Mouse (Mus musculus) kidney, adult 2 months (tissue): Measurements from ENCODE around the gene Trim43a. TPM values are rescaled to one million over a fixed set of nuclear protein-coding genes. Genes with fewer than 3 reads are reported as not detected.
"Not testable (repeated sequence)": the region's sequence is repeated elsewhere in the genome, so short reads cannot be mapped to it uniquely, and the experiment has no call there.

Experiments
- DNase-seq: peaks from one replicate; pipeline ENCODE4 v3.0.0; 2021
- H3K27ac ChIP-seq: fragments of 200-500 bp; 2 replicates; pipeline ENCODE4 v1.5.1; 2012; ENCODE audit warnings: low read depth, low read length, control low read depth, inconsistent platforms; ENCODE audit not compliant: insufficient read depth
- H3K27me3 ChIP-seq: fragments of 200-500 bp; replicated peaks from 2 replicates; pipeline ENCODE4 v1.6.1; 2012; ENCODE audit warnings: mild to moderate bottlenecking, moderate library complexity, low read length, inconsistent platforms; ENCODE audit not compliant: control insufficient read depth, insufficient read depth
- H3K36me3 ChIP-seq: fragments of 200-500 bp; 2 replicates; pipeline ENCODE4 v1.6.1; 2012; ENCODE audit warnings: mild to moderate bottlenecking, moderate library complexity, low read length, inconsistent platforms; ENCODE audit not compliant: control insufficient read depth, insufficient read depth
- H3K4me1 ChIP-seq: fragments of 200-500 bp; 2 replicates; pipeline ENCODE4 v1.6.1; 2011; ENCODE audit warnings: low read length; ENCODE audit not compliant: control insufficient read depth, insufficient read depth
- H3K4me3 ChIP-seq: fragments of 200-500 bp; 2 replicates; pipeline ENCODE4 v1.5.1; 2011; ENCODE audit warnings: mild to moderate bottlenecking, low read depth, low read length, control low read depth; ENCODE audit not compliant: insufficient read depth
- WGBS: fragments of 180-500 bp; shearing (Covaris S2); methylation state at CpG from one replicate; pipeline ENCODE4 v1.1.7; 2018; 5-methylcytosine and 5-hydroxymethylcytosine counted together
- polyA plus RNA-seq: library from polyadenylated mRNA; depleted of rRNA; stranded (reverse); fragments of >200 nt; gene quantifications from 2 replicates; pipeline ENCODE4 v1.2.3, GENCODE M21; 2012; rRNA removed

The Trim43a gene
- polyA plus RNA-seq, 1 experiment: not detected

DNA sequence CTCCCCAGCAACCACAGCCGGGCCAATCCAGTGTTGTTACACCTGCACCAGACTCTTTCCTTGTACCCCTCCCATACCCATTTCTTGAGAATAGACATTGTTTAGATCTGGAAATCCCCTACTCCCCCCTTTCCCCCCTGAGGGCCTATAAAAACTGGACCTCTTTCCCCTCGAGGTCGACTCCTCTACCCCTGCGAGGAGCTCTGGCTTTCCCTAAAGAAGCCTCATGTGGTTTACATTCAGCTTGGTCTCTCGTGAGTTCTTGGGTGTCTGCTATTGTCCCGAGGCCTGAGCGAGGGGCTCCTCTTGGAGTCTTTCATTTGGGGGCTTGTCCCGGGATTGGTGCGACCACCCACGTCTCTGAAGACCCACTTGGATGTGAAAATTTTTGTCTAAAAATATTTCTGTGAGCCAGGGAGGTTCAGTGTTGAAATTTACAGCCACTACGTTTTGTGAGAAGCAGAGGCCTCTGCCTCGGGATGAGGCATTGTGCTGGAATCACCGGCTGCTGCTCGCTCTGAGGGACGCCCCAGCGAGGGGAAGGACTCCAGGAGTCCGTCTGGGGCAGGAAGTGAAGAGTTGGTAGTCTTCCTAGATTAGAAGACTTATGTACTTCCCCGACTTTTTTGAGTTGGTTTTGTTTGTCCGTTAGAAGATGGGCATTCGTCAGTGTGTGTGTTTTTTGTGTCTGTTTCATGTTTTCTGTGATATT lies 45.3 kb downstream of the Trim43a start:
- H3K27me3 ChIP-seq, H3K27ac ChIP-seq, H3K36me3 ChIP-seq, DNase-seq, H3K4me1 ChIP-seq, H3K4me3 ChIP-seq: not testable (repeated sequence)
- WGBS: 71% methylated on average over 15 of the region's 20 CpGs

DNA sequence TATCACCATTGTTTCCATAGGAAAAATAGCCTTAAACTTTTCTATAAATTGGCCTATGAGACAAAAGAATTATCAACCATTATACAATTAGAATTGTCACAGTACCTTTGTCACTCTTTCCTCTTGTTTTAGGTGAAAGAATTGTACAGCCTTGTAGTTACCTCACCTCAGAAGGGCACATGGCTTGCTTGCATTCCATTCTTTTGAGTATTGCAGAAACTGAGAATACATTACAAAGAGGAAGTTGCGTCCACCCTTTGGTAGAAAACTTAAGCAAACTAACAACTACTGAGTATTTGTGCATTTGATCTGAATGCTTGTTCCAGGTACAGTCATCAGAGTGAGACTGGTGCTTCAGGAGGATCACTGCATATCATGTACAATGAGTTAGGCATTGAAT lies 57.4 kb downstream of the Trim43a start:
- H3K27ac ChIP-seq, H3K4me1 ChIP-seq, H3K4me3 ChIP-seq, H3K27me3 ChIP-seq, H3K36me3 ChIP-seq, DNase-seq: not testable (repeated sequence)
- WGBS: 84% methylated on average over 1 of the region's 1 CpGs

Other genes with a start within 250 kb of the Trim43a start
- 12.7 and 15.8 TPM in 2 replicates for gene Snx14, start 141.9 kb upstream of the Trim43a start, polyA plus RNA-seq
- gene Gm20537, start 124.3 kb upstream of the Trim43a start, polyA plus RNA-seq: 0.41 and 0.75 TPM in 2 replicates
- gene Syncrip, start 98.3 kb upstream of the Trim43a start, polyA plus RNA-seq: 3.1 and 7.2 TPM in 2 replicates
- gene Zfp949, start 32.9 kb upstream of the Trim43a start, polyA plus RNA-seq: 3.4 and 4.4 TPM in 2 replicates
- 38.5 and 49.3 TPM in 2 replicates for gene Mthfsl, start 139.4 kb downstream of the Trim43a start, polyA plus RNA-seq
- 0.86 and 2.5 TPM in 2 replicates for gene Bcl2a1d, start 151.0 kb downstream of the Trim43a start, polyA plus RNA-seq